Mouse (Mus musculus): ENCODE data around the gene Btbd10. TPM values are rescaled to one million over a fixed set of nuclear protein-coding genes. Genes with fewer than 3 reads are reported as not detected.

Btbd10 gene
- polyA plus RNA-seq, 1 experiment from 2014 or later: 21.8 TPM

DNA sequence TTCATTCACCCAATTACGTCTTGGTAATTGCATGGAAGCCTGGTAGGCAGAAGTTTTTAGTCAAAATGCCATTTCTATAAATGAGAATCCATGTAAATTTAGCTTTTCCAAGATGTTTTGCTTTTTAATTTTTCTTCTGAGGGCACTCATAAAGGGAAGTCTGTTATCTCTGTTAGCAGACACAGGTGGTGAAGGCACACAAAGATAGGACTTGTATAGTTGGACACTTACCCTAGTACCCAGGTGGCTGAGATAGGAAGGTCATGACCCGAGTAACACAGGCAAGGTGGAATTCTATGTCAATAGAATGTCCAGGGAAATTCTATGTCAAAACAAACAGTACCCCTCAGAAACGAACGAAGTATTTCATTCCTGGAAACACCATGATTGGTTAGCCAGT, 77.0 kb downstream of the Btbd10 start:
- H3K9me3 ChIP-seq: no peaks in the 10 kb centered on the region
- H3K27me3 ChIP-seq (replicated peaks): no peaks in the 10 kb centered on the region; the same call in 1 of the 2 replicates
- H3K9ac ChIP-seq: no peak overlapping the region
- peaks cover 16% of the 10 kb centered on the region for H3K4me1 ChIP-seq
- no peak overlapping the region for H3K4me2 ChIP-seq
- no peak for ATAC-seq (ENCODE audit: extremely low read depth, insufficient number of reproducible peaks, low FRiP score, low TSS enrichment)
- H3K36me3 ChIP-seq: peaks cover 21% of the 10 kb centered on the region
- 70% methylated on average over 4 of the region's 4 CpGs for WGBS
- no peak overlapping the region for H3K4me3 ChIP-seq
- H3K27ac ChIP-seq (replicated peaks): no peak overlapping the region

DNA sequence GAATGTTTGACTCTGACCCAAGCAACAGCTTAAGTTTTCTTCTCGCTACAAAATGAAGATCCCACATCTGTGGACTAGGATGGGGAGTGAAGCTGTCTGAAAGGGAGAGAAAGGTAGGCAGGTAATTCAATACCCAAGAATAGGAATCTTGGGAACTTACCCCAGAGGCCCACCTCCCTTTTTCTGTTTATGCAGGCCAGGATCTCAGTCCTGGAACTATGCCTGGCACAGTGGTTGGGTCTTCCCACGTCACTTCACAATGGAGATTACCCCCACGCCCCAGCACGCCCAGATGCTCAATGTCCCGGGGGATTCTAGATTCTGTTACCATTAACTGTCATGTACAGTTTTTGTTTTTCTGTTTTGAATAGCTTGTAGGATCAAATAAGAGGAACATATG, 77.5 kb downstream of the Btbd10 start:
- Histone ChIP-seq H3K36me3 (peaks cover 21% of the 10 kb centered on the region), H3K9me3 (no peaks in the 10 kb centered on the region), H3K27me3 (replicated peaks) (no peaks in the 10 kb centered on the region), H3K9ac (no peak overlapping the region), H3K27ac (replicated peaks) (no peak overlapping the region), H3K4me1 (peaks cover 16% of the 10 kb centered on the region), H3K4me3 (no peak overlapping the region), H3K4me2 (no peak overlapping the region)
- no peak for ATAC-seq (ENCODE audit: extremely low read depth, insufficient number of reproducible peaks, low FRiP score, low TSS enrichment)
- WGBS: 88% methylated on average over 5 of the region's 5 CpGs

GRCm38 (mm10) chr7:113289211-113289610, 80.0 kb downstream of the Btbd10 start:
- H3K27ac ChIP-seq (replicated peaks): no peak overlapping the region
- no peak overlapping the region for H3K4me3 ChIP-seq
- H3K4me1 ChIP-seq: peaks cover under 1% of the 10 kb centered on the region; the same call in 1 of the 2 replicates
- H3K9ac ChIP-seq: no peak overlapping the region
- ATAC-seq (ENCODE audit: extremely low read depth, insufficient number of reproducible peaks, low FRiP score, low TSS enrichment): no peak
- H3K9me3 ChIP-seq: no peaks in the 10 kb centered on the region
- no peaks in the 10 kb centered on the region for H3K27me3 ChIP-seq (replicated peaks)
- H3K36me3 ChIP-seq: peaks cover 25% of the 10 kb centered on the region; the same call in 1 of the 2 replicates
- 71% methylated on average over 1 of the region's 1 CpGs for WGBS
- no peak overlapping the region for H3K4me2 ChIP-seq

- Histone ChIP-seq H3K27ac (replicated peaks) (no peak overlapping the region), H3K27me3 (replicated peaks) (no peaks in the 10 kb centered on the region), H3K4me1 (no peaks in the 10 kb centered on the region), H3K4me2 (no peak overlapping the region), H3K36me3 (peaks cover 27% of the 10 kb centered on the region), H3K9me3 (no peaks in the 10 kb centered on the region), H3K4me3 (no peak overlapping the region), H3K9ac (no peak overlapping the region)
- WGBS: 67% methylated on average over 2 of the region's 2 CpGs
- ATAC-seq (ENCODE audit: extremely low read depth, insufficient number of reproducible peaks, low FRiP score, low TSS enrichment): no peak
Observed at GRCm38 (mm10) chr7:113285405-113285804, 83.8 kb downstream of the Btbd10 start.

DNA sequence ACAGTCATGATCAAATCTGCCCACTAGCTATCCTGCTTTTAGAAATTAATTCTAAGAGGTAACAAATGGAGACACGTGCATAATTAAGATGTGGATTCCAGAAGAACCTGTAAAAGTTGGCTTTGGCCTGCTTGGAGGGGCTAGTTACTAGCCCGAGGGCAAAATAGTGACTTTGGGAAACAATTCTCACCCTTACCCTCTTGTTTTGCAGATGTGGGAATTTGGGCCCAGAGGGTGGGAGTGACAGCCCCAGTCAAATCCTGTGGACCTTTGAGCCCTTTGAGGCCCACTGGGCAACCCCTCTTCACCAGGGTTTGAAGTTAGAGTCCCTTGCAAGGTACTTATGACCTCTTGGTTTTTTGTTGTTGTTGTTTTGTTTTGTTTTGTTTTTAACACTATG, 89.9 kb downstream of the Btbd10 start:
- Histone ChIP-seq H3K9ac (no peak overlapping the region), H3K27me3 (replicated peaks) (no peaks in the 10 kb centered on the region), H3K27ac (replicated peaks) (no peak overlapping the region), H3K4me1 (peaks cover 7% of the 10 kb centered on the region; the same call in 1 of the 2 replicates), H3K4me3 (no peak overlapping the region), H3K4me2 (no peak overlapping the region), H3K36me3 (peaks cover 10% of the 10 kb centered on the region), H3K9me3 (no peaks in the 10 kb centered on the region)
- ATAC-seq (ENCODE audit: extremely low read depth, insufficient number of reproducible peaks, low FRiP score, low TSS enrichment): no peak
- 69% methylated on average over 2 of the region's 2 CpGs for WGBS

DNA sequence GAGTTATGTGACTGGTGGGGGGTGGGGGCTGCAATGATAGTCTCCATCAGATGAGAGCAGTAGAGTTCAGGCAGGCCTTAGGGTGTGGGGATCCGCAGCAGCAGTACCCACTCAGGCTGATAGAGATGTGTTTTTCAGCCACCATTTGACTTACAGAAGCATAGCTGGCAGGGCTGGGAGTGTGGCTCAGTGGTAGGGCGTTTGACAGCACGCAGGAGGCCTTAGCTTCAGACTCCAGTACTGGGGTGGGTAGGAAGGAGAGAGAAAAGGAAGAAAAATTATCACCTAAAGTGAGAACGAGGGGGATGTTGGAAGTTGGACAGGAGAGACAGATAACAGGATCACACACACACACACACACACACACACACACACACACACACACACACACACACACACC, 90.7 kb downstream of the Btbd10 start:
- no peak overlapping the region for H3K4me2 ChIP-seq
- H3K27me3 ChIP-seq (replicated peaks): no peaks in the 10 kb centered on the region
- no peak overlapping the region for H3K27ac ChIP-seq (replicated peaks)
- peaks cover 5% of the 10 kb centered on the region for H3K36me3 ChIP-seq
- H3K4me1 ChIP-seq: peaks cover 7% of the 10 kb centered on the region; the same call in 1 of the 2 replicates
- H3K9me3 ChIP-seq: no peaks in the 10 kb centered on the region
- no peak overlapping the region for H3K9ac ChIP-seq
- no peak overlapping the region for H3K4me3 ChIP-seq
- 49% methylated on average over 4 of the region's 4 CpGs for WGBS
- ATAC-seq (ENCODE audit: extremely low read depth, insufficient number of reproducible peaks, low FRiP score, low TSS enrichment): no peak

DNA sequence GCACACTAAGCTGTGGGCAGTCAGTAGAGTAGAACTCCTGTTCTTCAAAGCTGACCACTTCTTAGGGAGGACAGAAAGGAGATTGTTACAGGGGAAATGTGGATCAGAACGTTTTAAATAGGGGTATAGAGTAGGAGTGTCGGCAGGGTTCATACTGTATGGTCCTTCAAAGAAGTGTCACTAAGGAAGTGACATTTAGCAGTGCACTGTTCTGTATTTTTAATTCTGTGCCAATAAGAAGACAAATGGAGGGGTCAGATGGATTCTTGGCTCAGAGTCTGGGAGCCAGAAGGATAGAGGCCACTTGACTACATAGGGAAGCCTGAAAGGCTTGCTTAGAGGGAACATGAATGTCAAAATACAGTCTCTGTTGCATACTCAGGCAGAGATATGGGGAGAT, 91.9 kb downstream of the Btbd10 start:
- WGBS: 49% methylated on average over 2 of the region's 2 CpGs
- Histone ChIP-seq H3K4me2 (no peak overlapping the region), H3K36me3 (no peaks in the 10 kb centered on the region), H3K9ac (no peak overlapping the region), H3K4me3 (no peak overlapping the region), H3K4me1 (peaks cover 7% of the 10 kb centered on the region; the same call in 1 of the 2 replicates), H3K27me3 (replicated peaks) (no peaks in the 10 kb centered on the region), H3K9me3 (no peaks in the 10 kb centered on the region), H3K27ac (replicated peaks) (no peak overlapping the region)
- no peak for ATAC-seq (ENCODE audit: extremely low read depth, insufficient number of reproducible peaks, low FRiP score, low TSS enrichment)

DNA sequence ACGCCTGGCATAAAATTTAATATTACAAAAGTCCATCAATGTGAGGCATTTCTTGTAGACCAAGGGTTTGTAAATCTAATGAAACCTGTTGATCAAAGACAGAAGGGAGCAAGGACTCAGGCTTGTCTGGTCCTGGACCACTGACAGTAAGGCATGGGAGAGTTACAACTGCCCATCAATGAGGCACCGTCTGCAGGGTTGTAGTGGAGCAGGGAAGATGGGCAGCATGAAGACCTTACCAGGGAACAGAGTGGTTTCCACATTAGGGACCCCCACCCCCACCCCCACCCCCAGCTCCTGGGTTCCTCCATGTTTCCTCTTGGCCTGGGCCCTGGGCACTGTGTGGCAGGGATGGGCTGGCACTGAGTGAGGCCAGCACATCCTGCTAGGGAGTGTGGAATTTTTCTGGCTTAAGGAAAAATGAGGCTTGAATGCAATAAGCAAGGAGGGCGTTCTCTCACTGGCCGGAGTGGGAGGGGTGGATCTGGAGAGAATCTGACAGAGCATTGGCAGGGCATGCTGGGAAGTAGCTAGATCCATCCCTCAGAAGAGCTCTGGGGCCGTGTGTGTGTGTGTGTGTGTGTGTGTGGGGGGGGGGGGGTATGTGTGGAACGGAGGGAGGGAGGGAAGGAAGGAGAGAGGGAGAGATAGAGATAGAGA, 96.7 kb downstream of the Btbd10 start:
- H3K36me3 ChIP-seq: no peaks in the 10 kb centered on the region
- no peak overlapping the region for H3K4me2 ChIP-seq
- H3K4me1 ChIP-seq: peaks cover 20% of the 10 kb centered on the region
- no peak for ATAC-seq (ENCODE audit: extremely low read depth, insufficient number of reproducible peaks, low FRiP score, low TSS enrichment)
- no peaks in the 10 kb centered on the region for H3K9me3 ChIP-seq
- H3K27me3 ChIP-seq (replicated peaks): no peaks in the 10 kb centered on the region
- WGBS: 65% methylated on average over 6 of the region's 6 CpGs
- H3K27ac ChIP-seq (replicated peaks): no peak overlapping the region
- H3K4me3 ChIP-seq: no peak overlapping the region
- no peak overlapping the region for H3K9ac ChIP-seq

DNA sequence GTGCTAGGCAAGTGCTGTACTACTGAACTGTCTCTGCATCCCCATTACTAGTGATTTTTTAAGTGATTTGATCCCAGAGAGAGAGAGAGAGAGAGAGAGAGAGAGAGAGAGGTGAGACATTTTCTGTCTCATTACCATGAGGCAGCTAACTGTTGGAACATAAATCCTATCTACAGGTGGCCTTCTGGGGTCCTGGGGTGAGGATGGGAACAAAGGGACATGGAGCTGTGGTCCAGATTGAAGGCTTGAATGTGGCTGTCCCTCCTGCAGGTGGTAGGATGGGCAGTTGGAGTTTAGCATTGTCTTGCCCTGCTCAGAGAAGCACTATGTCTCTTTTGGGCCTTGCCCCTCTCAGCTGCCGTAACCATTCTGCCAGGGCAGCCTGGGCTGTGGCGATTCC, 98.2 kb downstream of the Btbd10 start:
- WGBS: 78% methylated on average over 2 of the region's 2 CpGs
- H3K4me2 ChIP-seq: no peak overlapping the region
- H3K36me3 ChIP-seq: no peaks in the 10 kb centered on the region
- no peaks in the 10 kb centered on the region for H3K27me3 ChIP-seq (replicated peaks)
- H3K4me3 ChIP-seq: no peak overlapping the region
- H3K4me1 ChIP-seq: peaks cover 16% of the 10 kb centered on the region
- no peaks in the 10 kb centered on the region for H3K9me3 ChIP-seq
- no peak overlapping the region for H3K27ac ChIP-seq (replicated peaks)
- no peak for ATAC-seq (ENCODE audit: extremely low read depth, insufficient number of reproducible peaks, low FRiP score, low TSS enrichment)
- no peak overlapping the region for H3K9ac ChIP-seq

DNA sequence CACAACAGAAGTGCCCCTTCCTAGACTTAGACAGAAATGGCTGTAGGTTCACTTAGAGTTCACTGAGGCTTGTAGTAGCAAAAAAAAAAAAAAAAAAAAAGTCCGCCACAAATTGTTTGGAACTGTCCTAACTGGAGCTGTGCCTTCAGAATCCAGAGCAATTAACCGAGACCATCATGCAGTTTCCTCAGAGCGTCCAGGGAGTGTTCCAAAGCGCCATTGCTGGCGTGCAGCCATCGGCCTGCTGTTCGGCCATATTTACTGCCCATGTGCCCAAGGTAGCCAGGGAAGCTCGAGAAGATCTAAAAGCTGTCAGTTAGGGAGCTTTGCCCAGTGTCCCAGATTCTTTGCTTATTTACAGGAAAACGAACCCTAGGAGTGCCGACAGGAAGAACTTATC, 98.6 kb downstream of the Btbd10 start:
- Histone ChIP-seq H3K9ac (no peak overlapping the region), H3K4me2 (no peak overlapping the region), H3K4me3 (no peak overlapping the region), H3K36me3 (no peaks in the 10 kb centered on the region), H3K4me1 (peaks cover 16% of the 10 kb centered on the region), H3K9me3 (no peaks in the 10 kb centered on the region), H3K27me3 (replicated peaks) (no peaks in the 10 kb centered on the region), H3K27ac (replicated peaks) (no peak overlapping the region)
- WGBS: 66% methylated on average over 10 of the region's 10 CpGs
- no peak for ATAC-seq (ENCODE audit: extremely low read depth, insufficient number of reproducible peaks, low FRiP score, low TSS enrichment)

DNA sequence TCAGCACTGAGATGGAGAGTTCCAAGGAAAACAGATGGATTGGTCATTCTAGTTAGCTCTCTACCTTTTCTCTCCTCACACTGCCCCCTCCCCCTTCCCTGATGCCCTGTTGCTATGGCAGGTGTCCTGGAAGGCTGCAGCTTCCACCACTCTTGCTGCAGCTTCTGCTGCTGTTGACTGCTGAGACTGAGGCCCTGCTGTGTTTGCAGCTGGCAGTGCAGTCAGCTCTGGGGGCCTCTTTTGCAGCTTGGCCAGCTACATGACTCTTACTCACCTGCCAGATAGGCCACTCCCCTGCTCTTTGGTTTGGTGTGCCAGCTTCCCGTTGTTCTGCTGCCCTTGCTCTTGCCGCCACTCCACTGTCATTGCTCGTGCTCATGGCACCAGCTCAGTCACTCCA, 99.3 kb downstream of the Btbd10 start:
- Histone ChIP-seq H3K4me3 (no peak overlapping the region), H3K4me1 (peaks cover 16% of the 10 kb centered on the region), H3K27ac (replicated peaks) (no peak overlapping the region), H3K9ac (no peak overlapping the region; the same call in 1 of the 2 replicates), H3K4me2 (no peak overlapping the region), H3K36me3 (no peaks in the 10 kb centered on the region), H3K9me3 (no peaks in the 10 kb centered on the region), H3K27me3 (replicated peaks) (no peaks in the 10 kb centered on the region)
- ATAC-seq (ENCODE audit: extremely low read depth, insufficient number of reproducible peaks, low FRiP score, low TSS enrichment): no peak
- WGBS: 52% methylated on average over 3 of the region's 3 CpGs

DNA sequence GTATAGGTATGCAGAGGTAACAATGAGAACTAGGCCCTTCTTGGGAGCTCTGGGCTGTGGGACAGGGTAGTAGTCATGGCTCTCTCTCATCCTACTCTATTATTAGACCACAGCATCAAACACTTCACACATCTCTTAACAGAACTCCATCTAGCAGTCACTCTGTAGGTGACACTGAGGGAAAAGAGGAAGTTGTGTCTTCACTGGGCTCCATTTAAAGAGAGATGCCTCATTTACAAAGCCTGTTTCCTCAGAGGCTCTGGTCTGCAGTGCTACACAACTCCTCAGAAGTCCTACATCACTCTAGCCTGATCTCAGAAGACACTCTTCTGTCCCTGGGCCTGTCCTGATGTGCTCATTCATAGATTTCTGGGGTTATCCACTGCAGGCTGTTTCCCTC, 100.1 kb downstream of the Btbd10 start:
- H3K4me1 ChIP-seq: peaks cover 16% of the 10 kb centered on the region
- no peak overlapping the region for H3K27ac ChIP-seq (replicated peaks)
- no peaks in the 10 kb centered on the region for H3K36me3 ChIP-seq
- H3K27me3 ChIP-seq (replicated peaks): no peaks in the 10 kb centered on the region
- H3K9me3 ChIP-seq: no peaks in the 10 kb centered on the region
- no peak for ATAC-seq (ENCODE audit: extremely low read depth, insufficient number of reproducible peaks, low FRiP score, low TSS enrichment)
- no peak overlapping the region for H3K4me3 ChIP-seq
- H3K4me2 ChIP-seq: no peak overlapping the region
- H3K9ac ChIP-seq: no peak overlapping the region

Data from heart, embryonic 13.5 days (tissue).